Mouse (Mus musculus): ENCODE results near the gene Usp50.
A peak's percentile ranks its signal among the peaks of the same experiment; 100 is the strongest.

The Usp50 gene

DNA sequence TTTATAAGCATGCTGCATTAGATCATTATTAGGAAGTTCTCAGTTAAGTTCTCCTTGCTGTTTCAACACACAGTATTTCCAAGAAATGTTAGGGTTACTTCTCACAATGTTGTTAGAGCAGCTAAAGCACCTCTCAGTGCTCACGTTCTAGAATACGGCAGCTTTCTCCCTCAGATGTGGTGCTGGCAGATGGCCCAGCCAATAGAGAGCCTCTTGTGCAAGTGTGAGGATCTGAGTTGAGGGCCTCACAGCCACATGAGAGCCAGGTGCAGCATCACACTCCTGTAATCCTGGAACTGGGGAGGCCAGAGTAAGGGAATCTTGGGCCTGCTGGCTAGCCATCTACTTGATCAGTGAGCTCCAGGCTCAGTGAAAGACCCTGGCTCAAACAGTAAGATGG lies 43.0 kb downstream of the Usp50 start:
- no peak for DNase-seq

GRCm38 (mm10) chr2:126735339-126736073 lies 47.8 kb downstream of the Usp50 start:
- no peak for DNase-seq

GRCm38 (mm10) chr2:126730502-126730901 lies 52.8 kb downstream of the Usp50 start:
- DNase-seq: no peak

GRCm38 (mm10) chr2:126729207-126729606 lies 54.1 kb downstream of the Usp50 start:
- no peak for DNase-seq

- no peak for DNase-seq
Measured at GRCm38 (mm10) chr2:126712950-126713349, 70.3 kb downstream of the Usp50 start.

DNA sequence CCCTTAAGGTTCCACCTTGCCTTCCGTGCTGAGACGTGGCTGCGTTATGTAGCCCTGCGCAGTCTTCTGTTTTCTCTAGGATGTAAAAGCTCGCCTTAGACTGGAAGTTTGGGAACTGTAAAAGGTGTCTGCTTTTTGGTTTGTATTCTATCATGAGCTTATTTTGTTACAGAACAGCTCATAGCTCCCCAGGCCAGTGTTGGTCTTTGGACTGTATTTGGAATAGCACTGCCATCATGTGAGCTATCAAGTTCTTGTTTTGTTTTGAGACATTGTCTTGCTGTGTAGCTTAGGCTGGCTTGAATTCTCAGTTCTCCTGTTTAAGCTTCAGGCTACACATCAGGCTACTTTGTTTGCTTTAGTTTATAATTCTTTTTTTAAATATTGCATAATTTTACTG lies 70.7 kb downstream of the Usp50 start:
- DNase-seq: no peak

GRCm38 (mm10) chr2:126708361-126708760 lies 74.9 kb downstream of the Usp50 start:
- DNase-seq: no peak

DNA sequence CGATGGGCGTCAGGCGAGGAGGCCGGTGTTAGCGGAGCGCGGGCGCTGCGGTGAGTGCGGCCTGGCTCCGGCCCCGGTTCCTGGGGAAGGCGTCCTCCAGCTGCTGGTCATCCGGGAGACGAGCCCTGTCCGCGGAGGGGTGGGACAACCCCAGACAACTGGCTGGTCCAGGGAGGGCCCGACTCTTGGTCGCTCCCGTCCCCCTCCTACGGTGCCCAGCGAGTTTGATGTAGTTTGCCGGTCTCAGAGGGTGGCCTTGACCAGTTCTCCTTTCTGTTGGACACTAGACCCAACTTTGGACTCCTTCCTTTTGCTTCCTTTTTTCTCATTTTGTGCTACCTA lies 75.9 kb downstream of the Usp50 start:
- no peak for DNase-seq

DNA sequence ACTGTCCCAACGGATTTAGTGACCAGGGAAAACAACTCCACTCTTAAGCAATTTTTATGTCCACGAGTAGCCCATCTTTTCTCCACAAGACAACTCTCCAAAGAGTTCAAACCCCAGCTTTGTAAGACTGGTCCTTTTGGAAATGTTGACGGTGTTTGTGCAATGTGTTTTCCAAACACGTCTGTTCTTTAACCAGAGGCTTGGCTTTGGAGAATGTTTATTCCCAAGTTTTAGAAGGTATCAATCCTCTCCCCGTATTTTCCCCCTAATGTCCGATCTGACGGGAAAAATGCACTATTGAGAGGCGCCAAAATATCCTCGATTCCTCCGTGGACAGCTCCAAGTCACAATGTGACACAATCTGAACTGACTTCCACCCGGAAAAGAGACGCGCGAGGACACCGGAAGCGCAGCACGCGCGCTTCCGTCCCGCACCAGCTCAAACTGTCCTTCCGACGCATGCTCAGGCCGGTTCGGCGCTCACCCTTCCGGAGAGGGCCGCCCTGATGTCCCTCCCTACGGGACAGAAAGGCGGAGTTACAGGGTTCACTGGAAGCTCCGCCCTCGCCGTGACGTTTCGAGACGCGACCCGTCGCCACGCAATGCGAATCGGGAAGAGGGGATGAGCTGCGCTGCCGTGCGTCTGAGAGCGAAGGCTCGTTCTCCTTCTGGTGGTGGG lies 76.4 kb downstream of the Usp50 start, which contains the start of gene Usp8:
Gene Usp8 (plus strand): TSS at position 570 of the 679 bp plus-strand sequence.
- peak; percentile 99 for DNase-seq

DNA sequence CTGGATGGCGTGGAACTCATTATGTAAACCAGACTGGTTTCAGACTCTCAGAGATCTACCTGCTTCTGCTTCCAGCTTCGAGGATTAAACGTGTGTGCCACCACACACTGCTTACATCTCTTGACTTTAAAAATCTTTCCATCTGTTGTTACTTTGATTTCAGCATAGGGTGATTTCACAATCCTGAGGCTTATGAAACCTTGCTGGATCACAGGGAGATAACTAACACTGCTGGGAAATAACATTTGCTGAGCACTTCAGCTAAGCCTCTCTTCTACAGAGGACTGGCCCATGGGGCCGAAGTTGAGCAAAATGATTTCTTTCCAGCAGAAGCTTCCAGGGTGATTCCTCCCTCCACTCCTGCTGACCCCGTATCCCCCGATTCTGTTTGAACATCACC lies 88.0 kb downstream of the Usp50 start:
- DNase-seq: no peak

DNA sequence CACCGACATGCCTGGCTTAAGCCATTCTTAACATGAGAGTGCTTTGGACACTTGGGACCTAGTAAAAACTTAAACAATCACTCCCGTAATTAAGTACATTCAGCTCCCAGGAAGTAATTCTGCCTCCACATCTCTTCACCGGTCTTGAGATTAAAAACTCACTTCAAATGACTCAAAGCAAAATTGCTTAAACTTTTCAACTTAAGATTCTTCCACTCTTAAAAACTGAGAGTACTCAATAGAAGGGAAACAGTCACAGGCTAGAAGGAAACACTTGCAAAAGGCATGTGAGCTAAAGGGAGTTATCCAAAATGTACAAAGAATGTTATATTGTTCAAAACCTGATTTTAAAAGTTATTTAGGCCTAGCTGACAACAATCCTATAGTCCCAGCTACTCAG lies 92.0 kb downstream of the Usp50 start:
- no peak for DNase-seq

DNA sequence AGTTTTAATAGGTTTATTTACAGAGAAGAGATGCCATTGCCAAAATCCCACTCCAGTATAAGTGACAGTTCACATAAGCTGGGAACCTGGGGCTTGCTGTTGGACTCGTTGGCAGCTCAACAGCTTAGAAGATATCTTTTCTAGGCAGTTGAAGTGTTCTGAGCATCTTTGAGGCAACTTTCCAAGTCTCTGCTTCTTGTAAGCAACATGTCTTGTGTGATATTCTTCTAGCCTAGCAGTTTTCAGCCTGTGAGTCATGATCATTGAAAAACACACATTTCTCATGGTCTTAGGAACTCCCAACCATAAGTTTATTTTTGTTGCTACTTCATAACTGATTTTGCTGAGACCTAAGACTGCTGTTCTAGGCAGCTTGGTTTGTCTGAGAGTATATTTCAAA lies 100.3 kb downstream of the Usp50 start:
- DNase-seq: no peak

DNA sequence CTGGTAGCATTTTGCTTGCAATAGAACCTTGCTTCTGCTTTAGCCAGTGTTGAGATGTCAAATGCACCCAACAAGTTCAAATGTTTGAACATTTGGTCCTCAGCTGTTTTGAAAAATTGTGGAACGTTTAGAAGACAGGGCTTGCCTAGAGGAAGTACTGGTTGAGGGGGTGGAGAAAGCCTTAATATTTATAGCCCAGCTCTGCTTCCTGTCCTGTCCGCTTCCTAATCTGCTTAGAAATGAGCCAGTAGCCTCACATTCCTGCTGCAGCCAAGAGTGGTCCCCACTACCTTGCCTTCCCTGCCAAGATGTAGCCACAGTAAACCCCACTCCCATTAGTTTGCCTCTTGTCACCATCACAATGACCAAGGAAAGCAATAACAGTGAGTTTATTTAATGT lies 100.9 kb downstream of the Usp50 start:
- no peak for DNase-seq

DNA sequence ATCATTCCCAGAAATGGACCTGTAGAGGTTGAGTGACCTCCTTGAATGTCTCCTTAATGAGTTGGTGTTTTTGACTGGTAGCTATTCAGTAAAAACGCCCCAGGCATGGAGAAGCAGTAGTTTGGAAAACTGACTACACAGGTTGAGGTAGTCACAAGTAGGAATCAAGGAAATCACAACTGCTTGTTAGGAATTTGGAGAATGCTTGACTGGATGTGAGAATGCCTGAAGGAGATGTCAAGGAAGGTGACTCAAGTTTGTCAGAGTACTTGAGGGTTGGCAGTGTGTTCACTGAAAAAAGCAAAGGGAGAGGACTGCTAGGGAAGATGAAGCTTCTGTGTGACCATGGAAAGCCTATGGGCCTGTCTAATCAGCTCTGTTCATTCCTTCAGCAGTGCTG lies 105.9 kb downstream of the Usp50 start:
- no peak for DNase-seq

- DNase-seq: no peak
Measured at GRCm38 (mm10) chr2:126676122-126676515, 107.2 kb downstream of the Usp50 start, which contains the start of gene Gabpb1. Gene Gabpb1 (minus strand): TSS chr2:126676337.

- peak; percentile 96 for DNase-seq
Measured at GRCm38 (mm10) chr2:126675169-126676121, 107.8 kb downstream of the Usp50 start.

DNA sequence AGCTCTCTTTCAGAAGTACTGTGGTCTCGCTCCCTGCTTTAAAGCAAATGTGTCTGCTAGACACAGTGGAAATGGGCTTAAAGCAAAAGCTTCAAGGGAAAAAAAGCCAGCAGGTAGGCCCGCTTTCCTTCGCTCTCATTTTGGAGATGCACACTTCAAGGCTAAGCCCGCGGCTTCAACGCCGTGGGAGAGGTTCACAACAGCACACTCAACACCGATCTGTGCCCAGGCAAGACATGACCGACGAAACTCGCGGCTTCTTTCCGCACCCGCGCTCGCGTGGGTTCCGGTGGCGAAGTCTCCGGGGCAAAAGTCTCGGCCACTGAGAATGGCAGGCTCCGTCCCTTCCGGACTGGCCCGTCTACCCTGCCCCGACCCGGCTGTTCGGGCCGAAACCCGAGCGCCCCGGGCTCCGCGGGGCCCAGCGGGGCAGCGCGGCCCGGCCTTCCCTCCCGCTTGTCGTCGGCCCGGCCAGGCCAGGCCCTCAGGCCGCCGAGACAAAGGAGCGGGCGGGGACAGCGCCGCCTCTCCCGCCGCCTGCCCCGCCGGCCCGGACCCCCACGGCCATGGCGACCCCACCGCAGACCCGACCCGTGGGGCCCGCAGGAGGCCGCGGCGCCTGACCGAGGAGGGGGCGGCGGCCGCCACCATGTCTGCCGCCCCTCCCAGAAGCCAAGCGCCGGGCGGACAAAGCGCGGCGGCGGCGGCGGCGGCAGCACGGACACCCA lies 108.7 kb downstream of the Usp50 start:
- DNase-seq: peak; percentile 62

GRCm38 (mm10) chr2:126673317-126674242 lies 109.7 kb downstream of the Usp50 start:
- no peak for DNase-seq

DNA sequence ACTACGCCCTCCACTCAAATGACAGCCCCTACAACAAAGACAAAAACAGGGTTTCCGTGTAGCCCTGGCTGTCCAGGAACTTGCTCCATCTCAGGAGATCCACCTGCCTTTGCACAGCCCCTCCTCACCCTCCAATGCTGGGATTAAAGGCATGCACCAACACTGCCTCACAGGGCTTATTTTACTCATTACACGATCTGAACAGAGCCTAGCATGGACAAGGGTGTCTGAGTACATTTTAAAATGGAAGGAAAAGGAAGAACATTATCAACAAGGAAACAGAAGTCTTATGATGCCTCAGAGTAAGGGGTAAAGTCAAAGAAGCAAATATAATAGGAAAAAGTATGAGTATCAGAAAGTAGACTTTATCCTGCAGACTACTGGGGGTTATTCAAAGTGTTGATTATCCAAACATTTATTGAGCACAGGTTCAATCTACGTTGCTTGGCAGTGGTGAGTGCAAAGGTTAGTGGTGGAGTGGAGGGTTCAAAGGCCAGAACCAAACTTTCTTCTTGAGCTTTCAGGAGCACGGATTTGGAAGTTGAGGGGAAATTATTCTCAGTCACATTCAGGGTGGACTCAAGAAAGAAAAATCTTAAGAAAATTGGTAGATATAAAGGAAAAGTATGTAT lies 114.5 kb downstream of the Usp50 start:
- DNase-seq: no peak

GRCm38 (mm10) chr2:126665984-126666383 lies 117.3 kb downstream of the Usp50 start:
- DNase-seq: no peak

- peak; percentile 55 for DNase-seq
Measured at GRCm38 (mm10) chr2:126663481-126663880, 119.8 kb downstream of the Usp50 start.

Data from retina, postnatal 1 day (tissue).